Mouse (Mus musculus) left cerebral cortex, adult 2 months (tissue): ENCODE measurements around the gene Cel. TPM values are rescaled to one million over a fixed set of nuclear protein-coding genes. Genes with fewer than 3 reads are reported as not detected.
A peak's percentile ranks its signal among the peaks of the same experiment; 100 is the strongest.

Source experiments
- DNase-seq, 2 experiments: peaks; one replicate each; pipeline ENCODE4 v3.0.0; 2021 to 2022; ENCODE audit warnings: low spot score in 2 of 2, mixed read lengths in 1 of 2; ENCODE audit errors: extremely low spot score in 1 of 2
- H3K27ac ChIP-seq: fragments of 200-600 bp; 2 replicates; pipeline ENCODE4 v1.8.1; 2022
- H3K4me3 ChIP-seq: fragments of 200-600 bp; 2 replicates; pipeline ENCODE4 v1.8.1; 2022
- CTCF ChIP-seq: fragments of 200-600 bp; IDR thresholded peaks from 2 replicates; pipeline ENCODE4 v1.8.1; 2022; ENCODE audit warnings: antibody characterized with exemption, mild to moderate bottlenecking, moderate library complexity
- intact Hi-C: fragments of 180-260 bp; cut with DNase I; formaldehyde crosslinking; loops from one replicate; pipeline ENCODE4 v1.15.1; 2025
- total RNA-seq, 2 experiments: library from RNA; stranded (reverse); gene quantifications; 2 replicates each; pipeline ENCODE4 v1.2.3; 2021

Cel gene
- total RNA-seq, 2 experiments from 2014 or later: not detected

- Histone ChIP-seq H3K4me3 (peak overlapping the region; percentile 69), H3K27ac (peak overlapping the region; percentile 81)
- no peak for TF ChIP-seq CTCF
- intact Hi-C loops: loop anchor here (10.0 kb wide), 1 partner anchor 472 kb away; the partner anchor contains the start of gene Cfap77
- peak; percentile 85 to 91 for DNase-seq
Measured at GRCm38 (mm10) chr2:28582647-28583353, 19.6 kb upstream of the Cel start.

- DNase-seq: peak in 1 of 2 experiments; percentile 37
- intact Hi-C loops: no loop called here
- peak; percentile 57 for TF ChIP-seq CTCF
- Histone ChIP-seq H3K4me3 (no peak overlapping the region), H3K27ac (no peak overlapping the region)
Measured at GRCm38 (mm10) chr2:28578003-28578402, 14.8 kb upstream of the Cel start.

- Histone ChIP-seq H3K27ac (no peak overlapping the region), H3K4me3 (no peak overlapping the region)
- no peak for TF ChIP-seq CTCF
- DNase-seq: no peak
- intact Hi-C loops: no loop called here
Measured at GRCm38 (mm10) chr2:28576815-28577214, 13.6 kb upstream of the Cel start.

GRCm38 (mm10) chr2:28575341-28575740 lies 12.1 kb upstream of the Cel start:
- TF ChIP-seq CTCF: no peak

GRCm38 (mm10) chr2:28569903-28570302 lies 6.7 kb upstream of the Cel start:
- Histone ChIP-seq H3K27ac (no peak overlapping the region), H3K4me3 (no peak overlapping the region)
- no peak for DNase-seq
- intact Hi-C loops: no loop called here
- TF ChIP-seq CTCF: no peak

More at GRCm38 (mm10) chr2:28575341-28575740, 12.1 kb upstream of the Cel start:
- no peak overlapping the region for H3K27ac ChIP-seq
- intact Hi-C loops: no loop called here
- H3K4me3 ChIP-seq: no peak overlapping the region
- no peak for DNase-seq

- DNase-seq: no peak
- TF ChIP-seq CTCF: no peak
- H3K27ac ChIP-seq: 0 out of 2 replicates have a peak overlapping the region, but pooled peaks have one; percentile 19
- H3K4me3 ChIP-seq: no peak overlapping the region
- intact Hi-C loops: no loop called here
Measured at GRCm38 (mm10) chr2:28566545-28566944, 3.3 kb upstream of the Cel start.

GRCm38 (mm10) chr2:28564380-28564779 lies 1.2 kb upstream of the Cel start:
- H3K4me3 ChIP-seq: no peak overlapping the region
- H3K27ac ChIP-seq: no peak overlapping the region
- no peak for TF ChIP-seq CTCF
- intact Hi-C loops: no loop called here
- DNase-seq: no peak

GRCm38 (mm10) chr2:28563830-28564229 lies 627 bp upstream of the Cel start:
- TF ChIP-seq CTCF: no peak
- intact Hi-C loops: no loop called here
- no peak for DNase-seq
- Histone ChIP-seq H3K27ac (no peak overlapping the region), H3K4me3 (no peak overlapping the region)

- H3K4me3 ChIP-seq: no peak overlapping the region
- no peak for TF ChIP-seq CTCF
- no peak for DNase-seq
- H3K27ac ChIP-seq: no peak overlapping the region
- intact Hi-C loops: no loop called here
Measured at GRCm38 (mm10) chr2:28557452-28557851, 5.8 kb downstream of the Cel start.

- no peak for DNase-seq
- H3K4me3 ChIP-seq: no peak overlapping the region
- intact Hi-C loops: no loop called here
- H3K27ac ChIP-seq: no peak overlapping the region
- TF ChIP-seq CTCF: no peak
Measured at GRCm38 (mm10) chr2:28552301-28552700, 10.9 kb downstream of the Cel start.

GRCm38 (mm10) chr2:28549157-28549556 lies 14.0 kb downstream of the Cel start:
- no peak overlapping the region for H3K4me3 ChIP-seq
- no peak overlapping the region for H3K27ac ChIP-seq
- intact Hi-C loops: no loop called here
- no peak for TF ChIP-seq CTCF
- DNase-seq: no peak

GRCm38 (mm10) chr2:28547237-28548172 lies 15.7 kb downstream of the Cel start:
- intact Hi-C loops: loop anchor here (1.0 kb wide), 2 partner anchors 30 to 33 kb away; no protein-coding TSS in a partner anchor
- no peak overlapping the region for H3K27ac ChIP-seq
- DNase-seq: peak; percentile 80 to 83
- no peak overlapping the region for H3K4me3 ChIP-seq
- TF ChIP-seq CTCF: peak; percentile 86
